Mouse (Mus musculus) forebrain, postnatal 0 days (tissue): ENCODE measurements around the gene Spon2. TPM values are rescaled to one million over a fixed set of nuclear protein-coding genes. Genes with fewer than 3 reads are reported as not detected.

Experiments used
- ATAC-seq: fragments of 200-750 bp; cut with Nextera tagmentation; 2 replicates; pipeline ENCODE4 v1.8.0; 2017; ENCODE audit warnings: mild to moderate bottlenecking, moderate library complexity
- DNase-seq: peaks from one replicate; pipeline ENCODE4 v3.0.0-alpha.2; 2015
- H3K27ac ChIP-seq: fragments of 300-500 bp; sonication (generic); 2 replicates; pipeline ENCODE4 v1.5.1; 2014; ENCODE audit warnings: low read depth, mild to moderate bottlenecking, antibody characterized with exemption, low read length, moderate library complexity, mixed read lengths
- H3K27me3 ChIP-seq: fragments of 300-500 bp; sonication (generic); 2 replicates; pipeline ENCODE4 v1.6.1; 2014; ENCODE audit warnings: mild to moderate bottlenecking, low read length, mixed read lengths; ENCODE audit not compliant: insufficient read depth
- H3K36me3 ChIP-seq: fragments of 300-500 bp; sonication (generic); 2 replicates; pipeline ENCODE4 v1.6.1; 2014; ENCODE audit warnings: mild to moderate bottlenecking, moderate library complexity; ENCODE audit not compliant: insufficient read depth
- H3K4me1 ChIP-seq: fragments of 300-500 bp; sonication (generic); 2 replicates; pipeline ENCODE4 v1.6.1; 2014; ENCODE audit warnings: antibody characterized with exemption; ENCODE audit not compliant: insufficient read depth
- H3K4me2 ChIP-seq: fragments of 300-500 bp; sonication (generic); 2 replicates; pipeline ENCODE4 v1.6.1; 2014; ENCODE audit warnings: low read depth, mild to moderate bottlenecking, moderate library complexity
- H3K4me3 ChIP-seq: fragments of 300-500 bp; sonication (generic); 2 replicates; pipeline ENCODE4 v1.5.1; 2014; ENCODE audit warnings: low read depth, low read length, mixed read lengths
- H3K9ac ChIP-seq: fragments of 300-500 bp; sonication (generic); 2 replicates; pipeline ENCODE4 v1.6.1; 2014; ENCODE audit warnings: mild to moderate bottlenecking
- H3K9me3 ChIP-seq: fragments of 300-500 bp; sonication (generic); 2 replicates; pipeline ENCODE4 v1.6.1; 2016; ENCODE audit warnings: low read length
- CTCF ChIP-seq: sonication (generic); IDR thresholded peaks from 2 replicates; pipeline ENCODE4 v1.5.1; 2016; ENCODE audit warnings: antibody characterized with exemption, control low read depth, low read depth
- WGBS: fragments of 180-500 bp; shearing (Covaris S2); extraction: QIAGEN DNeasy Blood & Tissue Kit; methylation state at CpG from one replicate; pipeline ENCODE4 v1.1.7; 2014; 5-methylcytosine and 5-hydroxymethylcytosine counted together
- polyA plus RNA-seq: library from polyadenylated mRNA; unstranded; fragments of >200 nt; fragmentation: Nextera tagmentation; extraction: Ambion mirVana; gene quantifications from 2 replicates; pipeline ENCODE4 v1.2.1, GENCODE M21; 2015
- total RNA-seq: library from RNA; depleted of rRNA; stranded (reverse); fragments of >200 nt; gene quantifications from 2 replicates; pipeline ENCODE4 v1.2.3, GENCODE M21; 2014

Gene Spon2
- total and polyA plus RNA-seq, 2 experiments from 2014 or later, result 2.3 to 4.3 TPM

DNA sequence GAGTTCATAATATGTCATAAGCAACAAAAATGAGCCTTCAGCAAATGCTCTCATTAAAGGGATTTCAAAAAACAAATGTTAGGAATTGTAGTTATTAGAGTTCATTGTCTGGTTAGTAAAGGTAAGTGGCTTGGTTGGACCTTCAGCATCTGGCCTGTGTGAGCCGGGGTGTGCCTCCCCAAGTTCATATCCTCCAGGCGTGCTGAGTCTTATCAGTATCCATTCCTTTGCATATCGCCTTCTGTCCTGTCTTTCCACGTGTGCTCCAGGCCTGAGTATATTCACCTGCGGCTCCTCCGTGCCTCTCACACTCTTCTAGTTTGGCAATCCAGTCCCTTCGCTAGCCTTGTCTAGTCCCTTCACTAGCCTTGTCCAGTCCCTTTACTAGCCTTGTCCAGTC, 11.9 kb downstream of the Spon2 start:
- Histone ChIP-seq H3K4me1 (no peaks in the 10 kb centered on the region), H3K4me3 (no peak overlapping the region), H3K9ac (no peak overlapping the region), H3K27ac (no peak overlapping the region), H3K4me2 (no peak overlapping the region), H3K27me3 (no peaks in the 10 kb centered on the region), H3K36me3 (no peaks in the 10 kb centered on the region), H3K9me3 (no peaks in the 10 kb centered on the region)
- no peak for ATAC-seq
- TF ChIP-seq CTCF, result no peak
- WGBS, result 94% methylated on average over 7 of the region's 7 CpGs
- DNase-seq, result no peak

DNA sequence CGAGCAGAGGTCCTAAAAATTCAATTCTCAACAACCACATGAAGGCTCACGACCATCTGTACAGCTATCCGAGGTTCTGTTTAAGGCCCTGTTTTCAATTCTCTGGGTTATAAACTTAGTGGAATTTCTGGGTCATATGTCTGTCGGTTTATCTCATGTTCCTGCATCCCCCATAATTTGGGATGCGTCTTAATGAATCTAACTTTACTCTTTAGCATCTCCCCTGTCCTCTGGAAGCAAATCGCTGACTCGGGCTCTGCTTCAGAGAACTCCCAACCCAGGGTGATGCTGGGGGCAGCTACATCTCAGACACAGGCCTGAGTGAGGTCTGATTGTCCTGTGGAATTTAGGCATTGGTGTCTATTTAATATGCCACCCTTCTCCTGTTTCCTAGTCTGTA, 14.0 kb downstream of the Spon2 start:
- no peak overlapping the region for H3K4me2 ChIP-seq
- no peak overlapping the region for H3K27ac ChIP-seq
- 84% methylated on average over 7 of the region's 7 CpGs for WGBS
- no peak overlapping the region for H3K9ac ChIP-seq
- ATAC-seq (no peak), DNase-seq (no peak)
- no peaks in the 10 kb centered on the region for H3K9me3 ChIP-seq
- no peaks in the 10 kb centered on the region for H3K27me3 ChIP-seq
- H3K4me3 ChIP-seq, result no peak overlapping the region
- no peaks in the 10 kb centered on the region for H3K4me1 ChIP-seq
- TF ChIP-seq CTCF, result no peak
- no peaks in the 10 kb centered on the region for H3K36me3 ChIP-seq

DNA sequence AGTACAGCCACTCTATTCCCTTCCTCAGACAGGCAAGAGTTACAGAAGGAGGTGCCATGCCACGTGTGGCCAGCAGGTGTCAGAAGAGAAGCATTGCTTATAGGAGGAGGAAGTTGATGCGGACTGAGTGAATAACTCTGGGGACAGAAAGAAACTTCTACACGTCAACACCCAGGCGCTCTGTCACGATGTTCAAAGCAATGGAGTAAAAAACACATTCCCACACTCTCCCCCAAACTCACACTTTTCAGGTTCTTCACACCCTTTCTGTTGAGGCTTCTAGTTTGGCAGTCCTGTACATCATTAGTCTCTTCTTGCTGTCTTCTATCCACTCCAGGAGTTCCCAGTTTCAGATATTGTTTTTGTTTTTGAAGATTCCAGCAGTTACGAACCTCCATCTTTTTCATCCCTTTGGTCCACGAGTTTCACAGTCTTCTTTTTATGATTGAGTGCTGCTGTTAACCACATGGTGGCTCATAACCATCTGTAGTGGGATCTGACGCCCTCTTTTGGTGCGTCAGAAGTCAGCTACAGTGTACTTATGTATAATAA, 14.5 kb downstream of the Spon2 start:
- peak; percentile 99 for TF ChIP-seq CTCF
- ATAC-seq, result peak; percentile 86
- no peaks in the 10 kb centered on the region for H3K4me1 ChIP-seq
- H3K36me3 ChIP-seq, result no peaks in the 10 kb centered on the region
- 15% methylated on average over 9 of the region's 9 CpGs for WGBS
- no peak overlapping the region for H3K4me3 ChIP-seq
- H3K27me3 ChIP-seq, result no peaks in the 10 kb centered on the region
- H3K27ac ChIP-seq, result no peak overlapping the region
- no peak overlapping the region for H3K9ac ChIP-seq
- no peaks in the 10 kb centered on the region for H3K9me3 ChIP-seq
- DNase-seq, result peak; percentile 88
- no peak overlapping the region for H3K4me2 ChIP-seq

DNA sequence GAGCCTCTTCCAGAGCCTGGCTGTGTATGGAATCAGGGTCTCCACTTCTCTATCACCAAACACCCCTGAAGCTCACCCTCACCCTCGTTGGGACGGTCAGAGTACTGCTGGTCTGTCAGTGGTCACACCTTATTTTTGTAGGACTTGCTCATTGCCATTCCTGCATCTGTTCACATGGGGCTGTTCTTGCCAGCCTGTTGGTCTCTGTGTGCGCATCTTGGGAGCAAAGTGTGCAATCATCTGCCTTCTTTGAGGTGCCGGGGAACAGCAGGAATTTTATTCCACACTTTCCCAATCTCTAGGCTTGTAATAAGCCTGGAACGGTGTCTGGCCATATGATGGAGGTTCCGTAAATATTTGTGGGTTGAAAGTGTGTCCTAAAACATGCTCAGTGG, 15.1 kb downstream of the Spon2 start:
- no peak overlapping the region for H3K4me2 ChIP-seq
- no peak for DNase-seq
- 82% methylated on average over 6 of the region's 6 CpGs for WGBS

DNA sequence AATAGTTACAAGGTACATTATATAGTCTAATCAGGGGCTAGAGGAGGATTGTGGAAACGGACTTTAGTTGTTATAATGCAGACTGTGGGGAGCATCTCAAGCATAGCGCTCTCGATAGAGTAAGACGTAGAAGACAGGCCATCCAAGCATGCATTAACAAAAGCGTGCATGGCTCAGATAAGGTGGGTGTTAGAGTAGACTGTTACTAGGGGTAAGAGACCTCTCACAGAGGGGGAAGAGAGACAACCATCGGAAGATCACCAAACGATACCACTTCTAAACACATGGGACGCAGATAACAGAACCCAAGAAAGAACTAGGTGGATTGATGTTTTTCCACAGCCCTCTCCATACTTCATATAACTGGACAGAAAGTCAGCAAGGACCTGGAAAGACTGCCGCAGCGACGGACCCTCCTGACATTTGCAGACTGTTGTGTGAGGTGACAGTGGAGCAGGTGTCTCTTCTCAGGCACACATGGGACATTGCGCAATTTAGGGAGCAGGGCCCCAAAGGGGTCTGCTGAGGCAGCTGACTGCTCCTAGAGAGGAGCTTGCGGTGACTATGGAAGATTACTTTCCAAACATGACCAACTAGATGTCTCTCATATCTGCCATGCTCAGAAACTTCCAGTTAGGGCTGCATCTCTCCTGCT, 15.6 kb downstream of the Spon2 start:
- no peaks in the 10 kb centered on the region for H3K27me3 ChIP-seq
- no peaks in the 10 kb centered on the region for H3K4me1 ChIP-seq
- no peak overlapping the region for H3K4me3 ChIP-seq
- DNase-seq, result no peak
- H3K27ac ChIP-seq, result no peak overlapping the region
- no peaks in the 10 kb centered on the region for H3K36me3 ChIP-seq
- no peak overlapping the region for H3K9ac ChIP-seq
- H3K9me3 ChIP-seq, result no peaks in the 10 kb centered on the region
- 88% methylated on average over 13 of the region's 13 CpGs for WGBS
- H3K4me2 ChIP-seq, result no peak overlapping the region
- no peak for ATAC-seq
- TF ChIP-seq CTCF, result no peak

More for the DNA sequence above, 15.1 kb downstream of the Spon2 start:
- Histone ChIP-seq H3K9me3 (no peaks in the 10 kb centered on the region), H3K4me3 (no peak overlapping the region), H3K27ac (no peak overlapping the region), H3K9ac (no peak overlapping the region), H3K27me3 (no peaks in the 10 kb centered on the region), H3K36me3 (no peaks in the 10 kb centered on the region), H3K4me1 (no peaks in the 10 kb centered on the region)
- no peak for TF ChIP-seq CTCF
- ATAC-seq, result no peak

DNA sequence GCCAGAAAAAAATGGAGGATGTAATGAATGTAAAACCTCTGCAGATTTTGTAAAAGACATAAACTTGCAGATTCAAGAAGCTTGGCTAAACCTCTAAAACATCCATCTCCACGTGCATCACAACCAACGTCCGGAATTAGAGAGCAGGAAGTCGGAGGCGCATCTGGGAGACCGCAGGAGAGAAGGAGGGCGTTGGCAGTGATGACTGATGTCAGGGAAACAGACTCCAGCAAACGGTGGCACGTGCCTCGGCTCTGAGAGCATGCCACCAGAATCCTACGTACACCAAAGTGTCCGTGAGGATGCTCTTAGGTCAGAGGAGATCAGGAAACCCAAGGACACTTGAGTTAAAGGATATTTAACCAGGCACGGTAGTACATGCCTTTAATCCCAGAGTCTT, 16.6 kb downstream of the Spon2 start:
- H3K4me1 ChIP-seq, result no peaks in the 10 kb centered on the region
- H3K4me2 ChIP-seq, result no peak overlapping the region
- no peak for ATAC-seq
- no peak for TF ChIP-seq CTCF
- no peak overlapping the region for H3K27ac ChIP-seq
- no peaks in the 10 kb centered on the region for H3K36me3 ChIP-seq
- H3K9ac ChIP-seq, result no peak overlapping the region
- no peaks in the 10 kb centered on the region for H3K27me3 ChIP-seq
- 78% methylated on average over 13 of the region's 13 CpGs for WGBS
- H3K4me3 ChIP-seq, result no peak overlapping the region
- no peaks in the 10 kb centered on the region for H3K9me3 ChIP-seq
- DNase-seq, result no peak

DNA sequence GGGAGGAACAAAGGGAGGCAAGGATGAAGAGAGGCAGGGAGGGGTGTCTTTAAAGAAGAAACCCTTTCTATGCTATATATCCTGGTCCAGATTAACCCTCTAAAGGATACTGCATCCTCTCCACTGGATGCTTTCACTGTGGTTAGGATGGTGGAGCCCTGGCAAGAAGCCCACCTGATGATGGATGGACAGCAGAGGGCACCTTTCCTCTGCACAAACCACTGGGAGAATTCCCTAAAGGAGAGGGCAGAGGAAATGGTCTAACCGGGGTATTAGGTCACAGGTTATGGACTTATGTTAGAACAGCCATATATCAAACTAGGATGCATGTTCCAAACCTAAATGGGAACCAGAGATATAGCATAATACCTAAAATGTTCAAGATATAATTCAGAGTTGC, 18.2 kb downstream of the Spon2 start:
- no peak for TF ChIP-seq CTCF
- ATAC-seq (no peak), DNase-seq (no peak)
- H3K4me1 ChIP-seq, result no peaks in the 10 kb centered on the region
- WGBS, result 71% methylated on average over 1 of the region's 1 CpGs
- no peaks in the 10 kb centered on the region for H3K36me3 ChIP-seq
- no peak overlapping the region for H3K9ac ChIP-seq
- no peaks in the 10 kb centered on the region for H3K9me3 ChIP-seq
- H3K4me2 ChIP-seq, result no peak overlapping the region
- no peak overlapping the region for H3K4me3 ChIP-seq
- no peak overlapping the region for H3K27ac ChIP-seq
- no peaks in the 10 kb centered on the region for H3K27me3 ChIP-seq
